Mouse (Mus musculus) thymus, adult 2 months (tissue): ENCODE measurements at regions not wholly inside any gene's neighbourhood (a gene's known extent, or its start where the extent isn't known, plus 50 kb on each side); places are given as distances from the start of the nearest gene placed in this dataset.

Experiments
- DNase-seq: peaks from one replicate; pipeline ENCODE4 v3.0.0; 2021
- H3K27ac ChIP-seq: fragments of 200-500 bp; 2 replicates; pipeline ENCODE4 v1.5.1; 2012; ENCODE audit warnings: low read length, control low read depth; ENCODE audit not compliant: control insufficient read depth, insufficient read depth
- H3K27me3 ChIP-seq: fragments of 200-500 bp; 2 replicates; pipeline ENCODE4 v1.6.1; 2012; ENCODE audit warnings: mild to moderate bottlenecking, low read length, moderate library complexity, mixed read lengths; ENCODE audit not compliant: control insufficient read depth, insufficient read depth
- H3K36me3 ChIP-seq: fragments of 200-500 bp; 2 replicates; pipeline ENCODE4 v1.6.1; 2012; ENCODE audit warnings: mild to moderate bottlenecking, low read length, moderate library complexity; ENCODE audit not compliant: control insufficient read depth, insufficient read depth
- H3K4me1 ChIP-seq: fragments of 200-500 bp; replicated peaks from 2 replicates; pipeline ENCODE4 v1.6.1; 2012; ENCODE audit warnings: low read length; ENCODE audit not compliant: control insufficient read depth, insufficient read depth
- H3K4me3 ChIP-seq: fragments of 200-500 bp; 2 replicates; pipeline ENCODE4 v1.5.1; 2012; ENCODE audit warnings: mild to moderate bottlenecking, low read length, control low read depth, moderate library complexity; ENCODE audit not compliant: control insufficient read depth, insufficient read depth
- CTCF ChIP-seq: fragments of 200-500 bp; IDR thresholded peaks from 2 replicates; pipeline ENCODE4 v1.5.1; 2012; ENCODE audit warnings: mild to moderate bottlenecking, control low read depth, low read length, moderate library complexity, borderline replicate concordance; ENCODE audit not compliant: control insufficient read depth, poor library complexity, insufficient read depth; ENCODE audit errors: extremely low read depth
- POLR2A ChIP-seq: fragments of 200-500 bp; IDR thresholded peaks from 2 replicates; pipeline ENCODE4 v1.6.1; 2012; ENCODE audit warnings: mild to moderate bottlenecking, low read length, control low read depth, moderate library complexity; ENCODE audit not compliant: control insufficient read depth, poor library complexity, insufficient read depth; ENCODE audit errors: extremely low read depth
- WGBS: fragments of 180-500 bp; shearing (Covaris S2); methylation state at CpG from one replicate; pipeline ENCODE4 v1.1.7; 2018; 5-methylcytosine and 5-hydroxymethylcytosine counted together

DNA sequence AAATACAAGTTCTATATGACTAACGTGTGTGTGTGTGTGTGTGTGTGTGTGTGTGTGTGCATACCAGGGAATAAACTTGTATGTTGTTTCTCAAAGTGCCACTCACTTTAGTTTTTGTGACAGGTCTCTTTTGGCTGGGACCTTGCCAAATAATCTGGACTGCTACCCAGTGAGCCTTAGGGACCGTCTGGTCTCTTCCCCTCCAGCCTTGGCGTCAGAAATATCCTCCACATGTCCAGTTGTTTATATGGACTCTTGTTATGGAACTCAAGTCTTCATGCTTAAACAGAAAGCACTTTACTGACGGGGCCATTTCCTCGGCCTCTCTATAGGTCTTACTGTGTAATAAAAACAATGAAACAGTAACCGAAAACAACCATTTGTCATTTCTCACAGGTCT is 394.4 kb downstream of the Prdm2 start:
- H3K36me3 ChIP-seq = no peaks in the 10 kb centered on the region
- no peak overlapping the region for H3K27ac ChIP-seq
- 86% methylated on average over 6 of the region's 6 CpGs for WGBS
- H3K4me1 ChIP-seq = no peaks in the 10 kb centered on the region
- H3K4me3 ChIP-seq = no peak overlapping the region
- no peak for TF ChIP-seq POLR2A
- TF ChIP-seq CTCF = no peak
- DNase-seq = no peak
- no peaks in the 10 kb centered on the region for H3K27me3 ChIP-seq

DNA sequence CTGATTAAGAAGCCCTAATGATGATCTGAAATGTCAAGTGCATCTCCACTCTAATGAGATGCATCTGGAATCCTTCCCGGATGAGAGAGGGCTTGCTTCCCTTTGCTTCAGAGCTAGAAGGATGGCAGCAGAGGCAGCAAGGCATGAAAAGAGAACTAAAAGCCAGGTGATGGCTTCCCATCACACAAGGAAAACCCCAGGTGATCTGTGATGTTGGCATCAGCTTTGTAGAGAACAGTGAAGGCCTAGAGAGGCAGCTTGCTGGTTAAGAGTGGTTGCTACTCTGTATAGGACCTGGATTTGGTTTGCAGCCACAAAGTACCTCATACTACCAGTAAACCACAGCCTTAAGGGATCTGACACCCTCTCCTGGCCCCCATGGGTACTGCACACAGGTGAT is 395.8 kb downstream of the Prdm2 start:
- Histone ChIP-seq H3K27me3 (no peaks in the 10 kb centered on the region), H3K27ac (no peak overlapping the region), H3K4me1 (no peaks in the 10 kb centered on the region), H3K4me3 (no peak overlapping the region), H3K36me3 (no peaks in the 10 kb centered on the region)
- WGBS = 92% methylated on average over 1 of the region's 1 CpGs
- DNase-seq = no peak
- TF ChIP-seq POLR2A (no peak), CTCF (no peak)

DNA sequence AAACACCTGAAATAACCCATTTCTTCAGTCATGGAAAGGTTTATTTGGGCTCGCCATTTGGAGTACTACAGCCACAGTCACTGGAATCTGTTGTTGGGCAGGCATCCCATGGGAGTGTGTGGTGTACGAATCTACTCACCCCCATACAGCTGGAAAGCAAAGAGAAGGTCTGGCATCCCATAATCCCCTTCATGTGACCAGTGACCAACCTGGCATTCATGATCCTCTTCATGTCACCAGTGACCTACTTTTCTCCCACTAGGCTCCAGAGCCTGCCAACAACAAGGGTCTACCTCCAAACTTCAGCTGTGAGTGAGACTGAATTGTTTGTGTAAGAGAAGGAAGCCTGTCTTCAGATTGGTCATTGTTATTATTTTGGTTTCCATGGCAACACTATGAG is 409.0 kb downstream of the Prdm2 start:
- no peaks in the 10 kb centered on the region for H3K27me3 ChIP-seq
- DNase-seq = no peak
- no peak overlapping the region for H3K4me3 ChIP-seq
- H3K4me1 ChIP-seq = no peaks in the 10 kb centered on the region
- no peaks in the 10 kb centered on the region for H3K36me3 ChIP-seq
- H3K27ac ChIP-seq = no peak overlapping the region
- 83% methylated on average over 2 of the region's 2 CpGs for WGBS
- TF ChIP-seq CTCF (no peak), POLR2A (no peak)

DNA sequence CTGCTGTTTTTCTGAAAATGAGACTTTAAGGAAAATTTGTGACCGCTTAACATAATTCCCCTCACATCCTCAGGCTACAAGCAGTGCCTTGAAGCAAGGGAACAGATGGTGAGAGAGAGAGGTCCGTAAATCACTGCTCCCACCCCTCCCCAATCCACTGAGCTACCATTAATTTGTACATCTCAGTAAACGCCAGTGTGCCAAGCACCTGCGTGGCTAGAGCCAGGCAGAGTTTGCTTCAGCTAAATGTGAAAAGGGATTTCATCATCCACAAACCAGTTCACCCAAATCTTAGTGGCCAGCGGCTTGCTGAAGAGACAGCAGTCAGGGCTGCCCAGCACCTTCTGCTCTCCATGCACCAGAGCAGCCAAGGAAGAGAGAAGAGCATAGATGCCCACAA is 413.5 kb downstream of the Prdm2 start:
- no peak for DNase-seq
- WGBS = 76% methylated on average over 5 of the region's 5 CpGs
- H3K36me3 ChIP-seq = no peaks in the 10 kb centered on the region
- no peaks in the 10 kb centered on the region for H3K4me1 ChIP-seq
- H3K27me3 ChIP-seq = no peaks in the 10 kb centered on the region
- no peak for TF ChIP-seq CTCF
- no peak for TF ChIP-seq POLR2A
- H3K4me3 ChIP-seq = no peak overlapping the region
- H3K27ac ChIP-seq = no peak overlapping the region

DNA sequence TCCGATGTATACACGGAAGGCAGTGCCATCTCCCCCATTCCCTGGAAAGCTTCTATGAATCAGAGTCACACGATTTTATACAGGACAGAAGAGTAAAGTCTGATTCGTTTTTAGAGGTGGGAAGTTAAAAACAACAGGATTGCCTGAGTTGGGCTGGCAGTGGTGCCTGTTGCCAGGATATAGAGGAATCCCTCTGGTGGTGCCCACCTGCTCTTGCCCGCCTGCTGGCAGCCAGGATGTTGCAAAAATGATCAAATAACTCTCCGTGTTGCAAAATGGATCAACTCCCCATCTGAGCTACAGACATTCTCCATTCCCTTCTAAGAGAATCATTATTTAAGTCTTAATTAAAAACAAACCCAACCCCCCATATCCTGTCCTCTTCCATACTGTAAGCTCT is 414.0 kb downstream of the Prdm2 start:
- Histone ChIP-seq H3K27ac (no peak overlapping the region), H3K36me3 (no peaks in the 10 kb centered on the region), H3K4me1 (no peaks in the 10 kb centered on the region), H3K4me3 (no peak overlapping the region), H3K27me3 (no peaks in the 10 kb centered on the region)
- DNase-seq = no peak
- WGBS = 82% methylated on average over 6 of the region's 6 CpGs
- no peak for TF ChIP-seq POLR2A
- TF ChIP-seq CTCF = no peak

DNA sequence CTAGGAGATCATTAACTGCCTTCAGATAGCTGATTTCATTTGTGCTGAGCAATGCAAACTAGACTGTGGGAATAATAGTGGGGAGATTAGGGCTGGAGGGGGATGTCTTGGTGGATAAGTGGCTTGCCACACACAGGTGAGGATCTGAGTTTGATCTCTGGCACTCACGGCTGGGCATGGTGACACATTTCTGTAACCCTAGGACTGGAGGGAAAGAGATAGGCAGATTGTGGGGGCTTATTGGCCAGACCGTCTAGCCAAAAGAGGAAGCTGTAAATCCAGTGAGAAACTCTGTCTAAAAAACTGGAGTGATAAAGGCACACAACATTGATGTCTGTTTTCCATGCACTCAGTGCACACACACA is 420.2 kb downstream of the Prdm2 start:
- Histone ChIP-seq H3K27ac (no peak overlapping the region), H3K27me3 (no peaks in the 10 kb centered on the region), H3K4me1 (no peaks in the 10 kb centered on the region), H3K4me3 (no peak overlapping the region), H3K36me3 (no peaks in the 10 kb centered on the region)
- no peak for DNase-seq
- no peak for TF ChIP-seq CTCF
- TF ChIP-seq POLR2A = no peak
- 8% methylated on average over 2 of the region's 2 CpGs for WGBS

DNA sequence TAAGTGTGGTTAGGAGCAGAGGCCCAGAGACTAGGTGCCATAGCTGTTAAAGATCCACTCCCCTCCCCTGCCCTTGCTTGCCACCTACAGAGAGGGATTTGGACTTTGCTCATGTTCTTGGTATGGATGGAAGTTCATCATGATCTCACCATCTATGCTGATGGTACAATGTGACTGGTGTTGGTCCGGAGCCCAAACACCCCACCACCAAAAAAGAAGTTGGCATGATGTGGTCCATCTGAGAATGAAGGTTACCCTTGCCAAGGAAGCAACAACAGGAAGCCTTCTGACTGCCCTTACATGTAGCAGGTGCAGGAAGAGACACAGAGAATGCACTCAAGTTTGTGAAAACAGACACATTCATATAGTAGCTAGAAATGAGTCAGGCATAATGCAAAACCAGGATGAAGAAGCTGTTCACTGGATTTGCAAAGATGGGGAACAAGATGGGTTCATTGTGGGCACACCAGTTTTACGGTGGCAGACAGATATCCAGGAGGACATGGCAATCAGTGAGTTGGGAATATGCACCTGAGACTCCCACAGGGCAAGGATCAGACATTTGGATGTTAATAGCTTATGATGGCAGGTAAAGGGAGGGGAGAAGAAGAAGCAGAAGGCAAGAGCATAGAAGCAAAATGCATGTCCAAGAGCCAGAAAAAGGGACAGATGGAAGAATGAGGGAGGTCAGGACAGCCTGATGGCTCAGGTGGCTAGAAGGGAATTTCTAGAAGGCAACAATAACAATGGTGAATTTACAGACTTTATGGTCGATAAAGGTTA is 420.8 kb downstream of the Prdm2 start:
- Histone ChIP-seq H3K4me3 (no peak overlapping the region), H3K4me1 (no peaks in the 10 kb centered on the region), H3K36me3 (no peaks in the 10 kb centered on the region), H3K27ac (no peak overlapping the region; the same call in 1 of the 2 replicates), H3K27me3 (no peaks in the 10 kb centered on the region)
- 81% methylated on average over 3 of the region's 3 CpGs for WGBS
- no peak for DNase-seq
- TF ChIP-seq POLR2A (no peak), CTCF (no peak)
